Mouse (Mus musculus): ENCODE data around the gene Art4.

- TF ChIP-seq CTCF (IDR thresholded peaks at IDR 0.05; ENCODE audit: extremely low read depth, insufficient read length, insufficient replicate concordance, low read depth, low read length), result no peak
- no peak for TF ChIP-seq POLR2A (IDR thresholded peaks at IDR 0.05; ENCODE audit: low read depth, low read length)
Measured at GRCm38 (mm10) chr6:136850267-136850666, 7.3 kb downstream of the Art4 start.

Data from small intestine, adult 2 months (tissue).